Mouse (Mus musculus) cortical plate, adult 2 months (tissue): ENCODE measurements around the gene Scrg1.

ENCODE experiments used
- CTCF ChIP-seq: fragments of 200-500 bp; IDR thresholded peaks from 2 replicates; pipeline ENCODE4 v1.5.1; 2011; ENCODE audit warnings: mild to moderate bottlenecking, control low read depth, low read length; ENCODE audit not compliant: insufficient read depth; ENCODE audit errors: extremely low read depth
- POLR2A ChIP-seq: fragments of 200-500 bp; IDR thresholded peaks from 2 replicates; pipeline ENCODE4 v1.6.1; 2011; ENCODE audit warnings: mild to moderate bottlenecking, low read length, control low read depth; ENCODE audit not compliant: insufficient read depth; ENCODE audit errors: extremely low read depth

- TF ChIP-seq CTCF (no peak), POLR2A (no peak)
Measured at GRCm38 (mm10) chr8:57479700-57480099, 24.0 kb downstream of the Scrg1 start.
